Mouse (Mus musculus): ENCODE results near the gene Rnf227.

Gene Rnf227

GRCm38 (mm10) chr11:69372056-69372779 lies 32.0 kb downstream of the Rnf227 start:
- peak; percentile 92 to 95 for DNase-seq

GRCm38 (mm10) chr11:69372780-69373170 lies 32.5 kb downstream of the Rnf227 start:
- DNase-seq, result peak; percentile 54 to 67

- no peak for DNase-seq
Measured at GRCm38 (mm10) chr11:69373223-69373965, 33.1 kb downstream of the Rnf227 start.

- no peak for DNase-seq
Measured at GRCm38 (mm10) chr11:69375646-69376045, 35.4 kb downstream of the Rnf227 start.

GRCm38 (mm10) chr11:69377766-69378165 lies 37.5 kb downstream of the Rnf227 start:
- no peak for DNase-seq

- no peak for DNase-seq
Measured at GRCm38 (mm10) chr11:69379600-69379999, 39.3 kb downstream of the Rnf227 start.

GRCm38 (mm10) chr11:69381356-69381755 lies 41.1 kb downstream of the Rnf227 start:
- peak; percentile 87 to 88 for DNase-seq

GRCm38 (mm10) chr11:69382478-69383105 lies 42.3 kb downstream of the Rnf227 start:
- DNase-seq, result peak in 1 of 2 experiments; percentile 42

- no peak for DNase-seq
Measured at GRCm38 (mm10) chr11:69384979-69385378, 44.7 kb downstream of the Rnf227 start.

GRCm38 (mm10) chr11:69386758-69387157 lies 46.5 kb downstream of the Rnf227 start:
- no peak for DNase-seq

GRCm38 (mm10) chr11:69388680-69389079 lies 48.4 kb downstream of the Rnf227 start:
- DNase-seq, result no peak

GRCm38 (mm10) chr11:69389531-69390399 lies 49.5 kb downstream of the Rnf227 start:
- peak; percentile 78 to 82 for DNase-seq

GRCm38 (mm10) chr11:69390400-69391034 lies 50.3 kb downstream of the Rnf227 start:
- peak; percentile 88 to 90 for DNase-seq
